Comparison of ENCODE assay signal across 7 mouse cellular contexts in the genomic region with DNA sequence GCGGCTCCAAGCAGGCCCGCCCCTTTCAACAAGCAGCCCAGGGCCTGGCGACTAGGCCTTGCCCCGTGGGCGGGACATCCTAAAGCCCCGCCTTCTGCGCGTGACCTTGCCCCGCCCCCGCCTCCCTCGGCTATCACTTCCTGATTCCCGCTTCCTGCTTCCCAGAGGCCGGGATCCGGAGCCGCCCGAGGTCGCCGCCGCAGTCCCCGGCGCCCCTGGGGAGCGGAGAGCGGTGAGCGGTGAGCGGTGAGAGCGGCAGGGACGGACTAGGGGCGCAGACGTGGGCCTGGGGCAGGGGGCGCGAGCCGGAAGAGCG. TPM values are rescaled to one million over a fixed set of nuclear protein-coding genes. Genes with fewer than 3 reads are reported as not detected.
DNase-seq lines count a peak whose midpoint lies in the region; ATAC-seq lines count a peak whose summit lies in the region.

A gene (plus strand): TSS at position 129 of the 316 bp plus-strand sequence.

- peak within 1 kb of the TSS; percentile 88 for H3K27ac ChIP-seq in embryonic facial prominence, embryonic 10.5 days (replicated peaks)
- peak within 1 kb of the TSS; percentile 90 for H3K27ac ChIP-seq in limb, embryonic 10.5 days
- H3K27ac ChIP-seq in midbrain, embryonic 13.5 days, result peak within 1 kb of the TSS; percentile 54

- peak within 1 kb of the TSS; percentile 92 for H3K9ac ChIP-seq in midbrain, embryonic 13.5 days (replicated peaks)

- peak within 1 kb of the TSS; percentile 94 for H3K4me2 ChIP-seq in midbrain, embryonic 13.5 days (replicated peaks)

- WGBS in embryonic facial prominence, embryonic 10.5 days, result under 1% methylated on average over 33 of the region's 33 CpGs
- WGBS in limb, embryonic 10.5 days, result under 1% methylated on average over 24 of the region's 33 CpGs
- WGBS in midbrain, embryonic 13.5 days, result under 1% methylated on average over 33 of the region's 33 CpGs

- DNase-seq in adrenal gland, postnatal 10 days, result peak; percentile 100
- peak; percentile 98 for DNase-seq in embryonic facial prominence, embryonic 10.5 days (ENCODE audit: low spot score)
- DNase-seq in kidney, adult 11 months, result peak; percentile 96
- DNase-seq in limb, embryonic 10.5 days (ENCODE audit: low spot score), result peak; percentile 97
- peak; percentile 88 for DNase-seq in spleen, adult 12 weeks (ENCODE audit: low spot score)

- H3K4me1 ChIP-seq in embryonic facial prominence, embryonic 10.5 days, result peaks cover 29% of the 10 kb centered on the region
- peaks cover 49% of the 10 kb centered on the region for H3K4me1 ChIP-seq in limb, embryonic 10.5 days
- peaks cover 35% of the 10 kb centered on the region for H3K4me1 ChIP-seq in midbrain, embryonic 13.5 days (replicated peaks)

- peaks cover 37% of the 10 kb centered on the region for H3K36me3 ChIP-seq in embryonic facial prominence, embryonic 10.5 days (replicated peaks)
- peaks cover 39% of the 10 kb centered on the region for H3K36me3 ChIP-seq in limb, embryonic 10.5 days
- peaks cover 34% of the 10 kb centered on the region for H3K36me3 ChIP-seq in midbrain, embryonic 13.5 days

- peak within 1 kb of the TSS; percentile 88 for H3K4me3 ChIP-seq in embryonic facial prominence, embryonic 10.5 days
- H3K4me3 ChIP-seq in limb, embryonic 10.5 days, result peak within 1 kb of the TSS; percentile 90
- H3K4me3 ChIP-seq in midbrain, embryonic 13.5 days (replicated peaks), result peak within 1 kb of the TSS; percentile 90

- peaks cover 3% of the 10 kb centered on the region; the same call in 1 of the 2 replicates for H3K9me3 ChIP-seq in embryonic facial prominence, embryonic 10.5 days
- no peaks in the 10 kb centered on the region for H3K9me3 ChIP-seq in limb, embryonic 10.5 days (replicated peaks)
- H3K9me3 ChIP-seq in midbrain, embryonic 13.5 days, result no peaks in the 10 kb centered on the region

- no peaks in the 10 kb centered on the region for H3K27me3 ChIP-seq in embryonic facial prominence, embryonic 10.5 days (replicated peaks; ENCODE audit: low read depth, poor library complexity, severe bottlenecking)
- no peaks in the 10 kb centered on the region for H3K27me3 ChIP-seq in limb, embryonic 10.5 days (ENCODE audit: low read depth, poor library complexity, severe bottlenecking)
- no peaks in the 10 kb centered on the region for H3K27me3 ChIP-seq in midbrain, embryonic 13.5 days

- ATAC-seq in granulocyte monocyte progenitor cell, adult 5-6 weeks (replicated peaks; ENCODE audit: poor library complexity, severe bottlenecking), result peak; percentile 82
- peak; percentile 97 for ATAC-seq in midbrain, embryonic 13.5 days

RNA-seq across cellular contexts. Expression of the gene that starts here (rescaled TPM):
- 100 to 1,000 TPM; 185 to 193 TPM for total RNA-seq in adrenal gland, postnatal 10 days (2021)
- polyA plus RNA-seq in embryonic facial prominence, embryonic 10.5 days (2016; fragmentation: Nextera tagmentation; extraction: Ambion mirVana), result 130 and 134 TPM in 2 replicates
- total RNA-seq in granulocyte monocyte progenitor cell, adult 5-6 weeks (2014; fragmentation: Nextera tagmentation), result 143 and 234 TPM in 2 replicates
- 71.3 and 73.2 TPM in 2 replicates for total RNA-seq in granulocyte monocyte progenitor cell, adult 5-6 weeks (2017)
- polyA plus RNA-seq in limb, embryonic 10.5 days (2016; fragmentation: Nextera tagmentation; extraction: Ambion mirVana), result 129 and 148 TPM in 2 replicates
- 121 and 127 TPM in 2 replicates for polyA plus RNA-seq in midbrain, embryonic 13.5 days (2015; fragmentation: Nextera tagmentation; extraction: Ambion mirVana)

Comparison
In these comparisons a context has a peak if more than half of its experiments do, and no peak if none do; other contexts are left out.
1. Peak in every context shown above with its lines: DNase-seq, ATAC-seq, H3K4me3 ChIP-seq and H3K27ac ChIP-seq.